Mouse (Mus musculus) liver, adult 2 months (tissue): Measurements from ENCODE around the gene Cdk4.

Experiments used
- CTCF ChIP-seq: fragments of 200-500 bp; IDR thresholded peaks from 2 replicates; pipeline ENCODE4 v1.5.1; 2011; ENCODE audit warnings: low read depth, low read length, control low read depth
- POLR2A ChIP-seq: fragments of 200-500 bp; IDR thresholded peaks from 2 replicates; pipeline ENCODE4 v1.6.1; 2011; ENCODE audit warnings: low read length, control low read depth; ENCODE audit not compliant: insufficient read depth; ENCODE audit errors: extremely low read depth

DNA sequence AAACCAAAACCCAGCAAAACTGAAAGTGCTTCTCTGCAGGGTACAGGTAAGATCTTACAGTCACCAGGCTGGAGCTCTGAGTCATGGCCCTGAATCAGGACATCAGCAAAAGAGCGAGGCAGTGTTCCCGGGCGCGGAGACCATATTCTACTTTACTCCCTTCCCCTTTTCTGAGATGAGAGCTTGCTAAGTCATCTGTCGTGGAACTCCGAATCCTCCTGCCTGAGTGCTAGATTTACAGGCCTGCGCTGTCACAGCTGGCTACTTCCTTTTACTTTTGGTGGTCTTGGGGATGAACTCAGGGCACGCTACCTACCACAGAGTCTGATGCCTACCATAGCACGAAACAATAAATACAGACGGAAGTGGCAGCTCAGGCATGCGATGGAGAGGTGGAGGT is 51.1 kb downstream of the Cdk4 start:
- TF ChIP-seq CTCF (no peak), POLR2A (no peak)
